Mouse (Mus musculus): ENCODE data around the gene Irf7.

Irf7 gene

DNA sequence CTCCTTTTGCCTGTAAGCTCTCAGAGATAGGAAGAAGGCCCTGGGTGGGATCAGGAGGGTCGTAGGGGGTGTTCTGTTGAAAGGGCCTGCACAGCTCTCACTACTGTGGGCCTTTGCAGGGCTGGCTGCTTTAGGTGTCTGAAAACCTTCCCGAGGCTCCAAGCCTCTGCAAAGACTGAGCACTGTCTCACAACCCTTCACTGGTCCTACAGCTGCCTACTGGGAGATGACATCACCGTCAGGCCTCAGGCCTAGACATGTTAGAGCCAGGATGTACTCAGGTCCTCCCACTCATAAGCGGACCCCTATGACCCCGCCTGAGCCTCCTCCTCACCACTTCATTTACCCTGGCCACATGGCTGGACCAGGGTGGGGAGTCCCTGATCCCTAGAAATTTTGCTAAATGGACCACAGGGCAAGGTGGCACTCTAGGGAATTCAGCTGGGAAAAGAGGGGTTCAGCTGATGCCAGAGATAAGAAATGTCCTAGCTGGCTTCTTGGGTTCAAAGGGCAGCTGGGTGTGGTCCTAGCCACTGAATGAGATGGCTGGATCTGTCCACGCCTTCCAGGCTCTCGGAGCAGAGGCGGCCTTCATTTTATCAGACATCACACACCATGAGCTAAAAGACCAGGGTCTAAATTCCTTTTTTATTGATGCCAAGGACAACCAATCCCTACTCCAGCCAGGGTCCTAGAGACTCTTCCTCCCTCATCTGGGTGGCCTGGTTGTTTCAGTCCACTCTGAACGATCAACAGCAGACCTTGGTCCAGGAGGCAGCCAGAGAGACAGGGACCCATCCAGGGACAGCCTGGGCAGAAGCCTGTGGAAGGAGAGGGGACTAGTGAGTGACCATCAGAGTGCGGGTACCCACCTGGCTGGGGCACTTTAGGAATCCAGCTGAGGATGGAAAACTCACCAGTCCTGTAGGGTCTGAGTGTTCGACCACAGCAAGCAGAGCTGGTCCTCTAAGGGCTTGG, 11.7 kb upstream of the Irf7 start:
- in situ Hi-C loops (cut with MboI; ENCODE audit: low pct_unique_long_range_greater_than_20kb in 1 of 2, low sequenced_read_pairs in 2 of 2, unreplicated experiment in 1 of 2): no loop called here

DNA sequence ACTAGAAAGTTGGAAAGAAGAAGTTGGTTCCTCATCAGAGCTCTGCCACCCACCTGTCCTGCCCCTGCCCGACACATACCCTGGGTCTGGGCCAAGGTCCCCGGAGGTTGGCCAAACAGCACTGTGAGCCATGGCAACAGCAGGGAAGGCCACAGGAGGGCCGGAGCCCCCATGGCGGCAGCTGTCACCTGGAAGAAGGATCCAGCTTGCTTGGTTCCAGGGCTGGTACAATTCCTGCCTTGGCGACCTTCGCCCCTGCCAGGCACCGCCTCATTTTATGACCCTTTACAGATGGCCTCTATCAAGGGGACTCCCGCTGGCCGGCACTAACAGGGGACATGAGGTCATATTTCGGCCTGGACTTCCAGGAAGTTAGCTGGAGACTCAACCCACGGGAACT, 10.3 kb upstream of the Irf7 start, which contains the start of gene Cdhr5:
TSS of gene Cdhr5 (minus strand) at position 241 of the 400 bp plus-strand sequence.
- in situ Hi-C loops (cut with MboI; ENCODE audit: low pct_unique_long_range_greater_than_20kb in 1 of 2, low sequenced_read_pairs in 2 of 2, unreplicated experiment in 1 of 2): no loop called here

DNA sequence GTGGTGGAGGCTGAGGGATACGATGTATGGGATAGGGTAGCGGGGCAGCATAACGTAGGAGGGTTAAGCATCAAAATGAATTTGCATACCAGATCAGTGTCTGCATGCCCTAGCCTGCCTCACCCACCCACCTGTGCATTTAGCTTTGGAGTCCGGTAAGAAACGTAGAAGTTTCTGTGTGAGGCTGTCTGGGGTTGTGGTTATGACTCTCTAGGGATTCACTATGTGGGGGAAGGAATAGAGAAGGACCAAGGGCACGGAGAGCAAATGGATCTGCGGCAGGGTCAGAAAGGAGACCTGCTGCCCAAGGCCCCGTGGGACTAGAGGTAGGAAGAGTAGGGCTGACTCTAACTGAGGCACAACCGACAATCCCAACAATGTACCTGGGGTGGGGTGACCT, 9.1 kb upstream of the Irf7 start:
- in situ Hi-C loops (cut with MboI; ENCODE audit: low pct_unique_long_range_greater_than_20kb in 1 of 2, low sequenced_read_pairs in 2 of 2, unreplicated experiment in 1 of 2): no loop called here

DNA sequence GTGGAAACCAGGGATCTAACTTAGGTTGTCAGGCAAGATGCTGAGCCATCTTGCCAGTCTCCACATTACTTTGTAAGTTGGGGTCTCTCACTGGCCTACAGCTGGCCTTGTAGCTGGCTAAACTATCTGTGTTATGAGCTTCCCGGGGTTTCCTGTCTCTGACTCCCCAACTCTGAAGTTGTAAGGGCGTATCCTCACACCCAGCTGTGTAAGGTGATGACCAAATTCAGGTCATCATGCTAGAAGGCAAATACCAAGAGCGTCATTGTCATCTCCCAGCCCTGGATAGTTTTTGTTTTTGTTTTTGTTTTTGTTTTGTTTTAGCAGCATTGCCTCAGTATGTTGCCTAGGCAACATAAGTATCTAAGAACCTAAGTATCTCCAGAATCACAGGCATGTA, 4.3 kb upstream of the Irf7 start:
- in situ Hi-C loops (cut with MboI; ENCODE audit: low pct_unique_long_range_greater_than_20kb in 1 of 2, low sequenced_read_pairs in 2 of 2, unreplicated experiment in 1 of 2): no loop called here

DNA sequence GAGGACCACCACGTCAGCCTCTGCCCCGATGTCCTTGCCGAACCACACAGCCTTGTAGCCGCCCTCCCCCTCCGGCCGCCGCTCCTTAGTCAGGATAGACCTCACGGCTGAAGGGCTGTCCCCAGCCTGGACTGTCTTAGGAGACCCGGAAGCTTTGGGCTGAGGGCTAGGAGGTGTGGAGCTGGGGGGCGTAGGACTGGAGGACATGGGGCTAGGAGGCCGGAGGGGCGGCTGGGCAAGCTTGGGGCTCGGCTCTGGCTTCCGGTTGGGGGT, 2.9 kb upstream of the Irf7 start:
- in situ Hi-C loops (cut with MboI; ENCODE audit: low pct_unique_long_range_greater_than_20kb in 1 of 2, low sequenced_read_pairs in 2 of 2, unreplicated experiment in 1 of 2): no loop called here

DNA sequence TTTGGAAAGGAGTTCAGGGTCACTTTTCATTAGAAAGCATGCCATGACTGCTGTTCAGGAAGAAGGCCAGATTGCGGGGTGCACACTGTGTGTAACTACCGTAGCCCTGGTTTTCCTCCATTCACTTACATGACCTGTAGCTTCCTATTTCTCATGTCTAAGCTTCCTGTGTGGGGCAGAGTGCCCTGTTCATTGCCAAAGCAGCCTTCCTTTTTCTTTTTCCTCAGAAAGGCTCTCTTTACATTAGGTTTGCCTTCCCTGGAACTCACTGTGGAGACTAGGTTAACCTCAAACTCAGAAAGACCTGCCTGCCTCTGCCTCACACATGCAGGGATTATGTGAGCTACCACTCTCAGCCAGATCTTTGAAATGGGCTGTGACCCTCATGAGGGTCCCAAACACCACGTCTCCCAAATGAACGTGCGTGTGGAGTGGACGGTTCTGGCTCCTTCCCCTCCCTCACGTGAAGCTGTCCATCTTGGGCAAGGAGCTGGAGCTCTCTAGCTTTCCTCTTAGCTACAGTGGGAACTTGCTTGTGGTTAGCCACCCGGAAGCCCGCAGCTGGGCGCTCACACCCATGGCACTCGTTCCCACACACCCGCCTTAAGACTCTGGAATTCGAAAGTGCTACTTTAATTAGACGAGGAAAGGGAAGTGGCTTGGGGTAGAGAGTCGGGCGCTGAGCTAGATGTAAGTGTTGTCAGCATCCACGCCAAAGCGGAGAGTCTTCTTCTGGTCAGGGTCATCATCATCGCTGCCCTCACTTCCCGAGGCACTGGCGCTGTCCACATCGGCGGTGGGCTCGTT, 2.4 kb upstream of the Irf7 start:
- in situ Hi-C loops (cut with MboI; ENCODE audit: low pct_unique_long_range_greater_than_20kb in 1 of 2, low sequenced_read_pairs in 2 of 2, unreplicated experiment in 1 of 2): no loop called here

DNA sequence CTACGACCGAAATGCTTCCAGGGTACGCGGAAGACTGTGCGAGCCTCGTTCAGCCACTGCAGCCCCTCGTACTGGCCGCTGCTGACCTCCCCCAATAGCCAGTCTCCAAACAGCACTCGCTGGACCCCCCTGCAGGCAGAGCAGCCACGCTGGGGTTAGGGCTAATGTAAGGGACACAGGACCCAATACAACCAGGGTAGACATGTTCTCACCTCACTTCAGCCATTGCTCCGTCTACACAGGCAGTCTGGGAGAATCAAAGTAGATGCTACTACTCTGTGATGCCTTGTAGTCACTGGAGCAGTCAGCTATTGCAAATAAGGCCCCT, 906 bp downstream of the Irf7 start:
- in situ Hi-C loops (cut with MboI; ENCODE audit: low pct_unique_long_range_greater_than_20kb in 1 of 2, low sequenced_read_pairs in 2 of 2, unreplicated experiment in 1 of 2): no loop called here

DNA sequence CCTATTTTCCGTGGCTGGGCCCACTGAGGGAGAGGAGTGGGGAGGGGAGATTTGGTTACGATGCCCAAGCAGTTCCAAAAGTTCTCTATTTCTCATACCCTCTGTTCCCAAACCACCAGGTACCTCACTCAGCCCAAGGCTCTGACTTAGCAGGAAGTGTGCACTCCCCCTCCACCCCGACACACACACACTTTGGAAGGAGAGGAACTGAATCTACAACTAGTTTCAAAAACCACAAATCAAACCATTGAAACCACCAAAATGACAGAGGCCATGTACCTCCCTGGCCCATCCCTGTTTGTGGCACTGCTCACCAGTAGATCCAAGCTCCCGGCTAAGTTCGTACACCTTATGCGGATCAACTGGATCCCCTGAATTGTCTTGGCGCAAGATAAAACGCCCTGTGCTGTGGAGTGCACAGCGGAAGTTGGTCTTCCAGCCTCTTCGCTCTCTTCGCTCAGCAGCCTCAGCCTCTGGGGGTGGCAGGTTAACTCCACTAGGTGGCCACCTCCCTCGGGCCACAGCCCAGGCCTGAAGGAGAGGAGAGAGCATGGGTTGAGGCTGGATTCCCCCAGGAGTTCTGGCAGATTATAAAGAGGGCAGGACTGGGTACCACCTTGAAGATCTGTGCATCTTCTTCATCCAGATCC, 1.4 kb downstream of the Irf7 start:
- in situ Hi-C loops (cut with MboI; ENCODE audit: low pct_unique_long_range_greater_than_20kb in 1 of 2, low sequenced_read_pairs in 2 of 2, unreplicated experiment in 1 of 2): no loop called here

DNA sequence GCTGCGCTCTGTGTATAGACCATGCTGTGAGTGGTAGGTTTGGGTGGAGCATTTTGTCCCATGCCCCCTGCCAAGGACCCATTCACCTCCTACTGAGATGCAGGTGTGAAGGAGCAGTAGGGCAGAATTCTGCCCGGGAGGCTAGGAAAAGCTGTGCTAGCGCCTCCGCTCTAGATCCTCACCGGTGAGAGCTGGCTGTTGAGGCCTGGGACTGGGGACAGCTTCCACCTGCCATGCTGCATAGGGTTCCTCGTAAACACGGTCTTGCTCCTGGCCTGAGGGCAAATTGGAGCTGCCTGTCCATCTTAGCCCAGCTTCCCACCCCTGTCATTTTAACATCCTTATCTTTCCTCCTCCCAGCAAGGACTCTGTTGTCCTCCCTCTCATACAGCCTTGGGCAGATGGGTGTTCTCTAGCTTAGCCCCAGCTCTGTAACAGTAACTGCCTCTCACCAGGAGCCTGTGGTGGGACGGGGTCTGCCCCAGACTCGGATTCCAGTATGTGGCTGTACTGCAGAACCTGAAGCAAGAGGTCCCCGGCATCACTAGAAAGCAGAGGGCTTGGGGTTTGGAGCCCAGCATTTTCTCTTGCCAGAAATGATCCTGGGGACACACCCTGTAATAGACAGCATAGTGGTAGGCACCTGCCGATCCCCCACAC, 2.1 kb downstream of the Irf7 start:
- in situ Hi-C loops (cut with MboI; ENCODE audit: low pct_unique_long_range_greater_than_20kb in 1 of 2, low sequenced_read_pairs in 2 of 2, unreplicated experiment in 1 of 2): no loop called here

DNA sequence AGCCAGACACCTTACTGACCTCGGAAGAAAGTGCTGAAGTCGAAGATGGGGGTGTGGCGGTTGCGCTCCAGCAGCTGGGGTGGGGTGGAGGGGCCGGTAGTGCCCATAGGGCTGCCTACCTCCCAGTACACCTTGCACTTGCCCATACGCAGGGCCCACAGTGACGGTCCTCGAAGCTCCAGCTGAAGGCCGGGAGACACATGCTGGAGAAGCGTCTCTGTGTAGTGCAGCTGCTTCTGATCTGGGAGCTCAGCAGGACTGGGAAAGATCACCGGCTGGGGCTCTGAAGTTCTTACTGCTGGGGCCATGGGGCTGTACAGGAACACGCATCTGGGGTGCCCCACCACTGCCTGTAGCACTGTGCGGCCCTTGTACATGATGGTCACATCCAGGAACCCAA, 2.6 kb downstream of the Irf7 start:
- in situ Hi-C loops (cut with MboI; ENCODE audit: low pct_unique_long_range_greater_than_20kb in 1 of 2, low sequenced_read_pairs in 2 of 2, unreplicated experiment in 1 of 2): no loop called here

DNA sequence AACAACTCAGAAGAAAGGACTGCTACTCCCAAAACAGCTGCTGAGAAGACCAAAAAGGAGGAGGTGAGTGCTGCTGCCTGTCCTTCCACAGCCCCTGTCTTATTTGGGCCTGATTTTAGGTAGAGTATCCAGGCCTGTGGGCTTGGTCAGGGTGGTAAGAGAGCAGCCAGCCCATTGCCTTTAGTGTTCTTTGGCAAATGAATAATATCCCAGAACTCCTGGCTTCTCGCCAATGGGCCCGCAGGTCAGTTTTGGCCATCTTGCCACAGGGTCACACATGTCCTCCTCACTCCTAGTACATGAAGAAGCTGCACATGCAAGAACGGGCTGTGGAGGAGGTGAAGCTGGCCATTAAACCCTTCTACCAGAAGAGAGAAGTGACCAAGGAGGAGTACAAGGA, 4.8 kb downstream of the Irf7 start:
- in situ Hi-C loops (cut with MboI; ENCODE audit: low pct_unique_long_range_greater_than_20kb in 1 of 2, low sequenced_read_pairs in 2 of 2, unreplicated experiment in 1 of 2): no loop called here

DNA sequence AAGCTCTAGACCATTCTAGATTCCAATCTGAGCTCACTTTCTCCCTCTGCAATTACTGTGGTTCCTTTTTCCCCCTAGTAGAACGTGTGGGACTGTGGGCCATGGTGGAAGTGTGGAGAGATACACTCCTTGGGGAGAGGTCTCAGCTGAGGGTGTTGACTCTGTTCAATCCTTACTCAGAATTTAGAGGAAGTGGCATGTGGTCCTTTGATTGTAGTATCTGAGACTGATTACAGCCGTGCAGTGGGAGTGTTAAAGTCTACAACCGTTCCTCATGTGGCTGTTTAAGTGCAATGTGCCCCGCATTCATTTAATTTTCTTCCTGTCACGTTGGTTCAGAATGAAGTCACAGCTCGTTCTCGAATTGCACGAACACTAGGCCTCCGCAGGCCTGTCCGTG, 10.1 kb downstream of the Irf7 start:
- in situ Hi-C loops (cut with MboI; ENCODE audit: low pct_unique_long_range_greater_than_20kb in 1 of 2, low sequenced_read_pairs in 2 of 2, unreplicated experiment in 1 of 2): loop anchor here in 1 of 2 experiments (10.0 kb wide), 1 partner anchor 59 kb away; no protein-coding TSS in a partner anchor

DNA sequence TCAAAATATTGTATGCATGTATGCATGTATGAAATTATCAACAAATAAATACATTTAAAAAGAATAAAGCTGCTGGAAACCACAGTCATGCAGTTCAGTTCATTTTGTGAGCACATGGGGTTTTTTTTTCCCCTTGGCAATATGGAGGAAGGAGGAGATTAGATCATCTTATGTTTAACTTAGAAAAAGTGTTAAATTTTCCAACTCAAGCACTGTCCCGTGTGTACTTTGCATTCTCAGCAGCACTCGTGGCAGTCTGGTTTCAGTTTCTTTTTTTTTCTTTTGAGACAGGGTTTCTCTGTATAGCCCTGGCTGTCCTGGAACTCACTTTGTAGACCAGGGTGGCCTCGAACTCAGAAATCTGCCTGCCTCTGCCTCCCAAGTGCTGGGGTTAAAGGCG, 15.8 kb downstream of the Irf7 start:
- in situ Hi-C loops (cut with MboI; ENCODE audit: low pct_unique_long_range_greater_than_20kb in 1 of 2, low sequenced_read_pairs in 2 of 2, unreplicated experiment in 1 of 2): loop anchor here (5.0 to 10.0 kb wide), 2 partner anchors 62 to 64 kb away; no protein-coding TSS in a partner anchor

DNA sequence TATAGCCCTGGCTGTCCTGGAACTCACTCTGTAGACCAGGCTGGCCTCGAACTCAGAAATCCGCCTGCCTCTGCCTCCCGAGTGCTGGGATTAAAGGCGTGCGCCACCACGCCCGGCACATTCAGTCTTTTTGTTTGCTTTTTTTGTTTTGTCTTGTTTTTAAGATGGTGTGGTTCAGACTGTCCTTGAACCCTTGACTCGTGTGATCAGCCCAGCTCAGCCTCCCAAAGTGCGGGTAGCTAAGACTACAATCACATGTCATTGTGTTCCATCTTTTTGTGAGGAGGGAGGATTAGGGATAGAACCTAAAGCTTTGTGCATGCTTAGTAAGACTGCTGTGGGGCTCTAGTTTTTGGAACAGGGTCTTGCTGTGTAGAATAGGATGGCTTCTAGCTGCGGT, 34.7 kb downstream of the Irf7 start:
- in situ Hi-C loops (cut with MboI; ENCODE audit: low pct_unique_long_range_greater_than_20kb in 1 of 2, low sequenced_read_pairs in 2 of 2, unreplicated experiment in 1 of 2): no loop called here

DNA sequence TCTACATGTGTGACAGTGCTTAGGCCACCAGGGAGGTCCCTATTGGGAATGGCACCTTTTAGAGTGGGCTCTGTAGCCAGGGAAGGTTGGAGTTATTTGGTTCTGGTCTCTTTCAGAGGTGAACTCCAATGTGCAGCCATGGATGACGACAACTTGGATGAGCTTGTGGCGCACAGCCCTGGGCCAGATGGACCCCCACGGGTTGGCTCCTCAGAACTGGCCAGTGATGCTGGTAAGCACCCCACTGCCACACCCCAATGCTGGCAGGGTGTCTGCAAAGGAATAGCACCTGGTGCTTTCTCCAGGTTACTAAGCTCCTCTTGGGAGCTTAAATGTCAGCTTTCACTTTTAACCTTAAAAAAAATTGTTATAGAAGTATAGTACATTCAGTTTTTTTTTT, 35.2 kb downstream of the Irf7 start:
- in situ Hi-C loops (cut with MboI; ENCODE audit: low pct_unique_long_range_greater_than_20kb in 1 of 2, low sequenced_read_pairs in 2 of 2, unreplicated experiment in 1 of 2): no loop called here

DNA sequence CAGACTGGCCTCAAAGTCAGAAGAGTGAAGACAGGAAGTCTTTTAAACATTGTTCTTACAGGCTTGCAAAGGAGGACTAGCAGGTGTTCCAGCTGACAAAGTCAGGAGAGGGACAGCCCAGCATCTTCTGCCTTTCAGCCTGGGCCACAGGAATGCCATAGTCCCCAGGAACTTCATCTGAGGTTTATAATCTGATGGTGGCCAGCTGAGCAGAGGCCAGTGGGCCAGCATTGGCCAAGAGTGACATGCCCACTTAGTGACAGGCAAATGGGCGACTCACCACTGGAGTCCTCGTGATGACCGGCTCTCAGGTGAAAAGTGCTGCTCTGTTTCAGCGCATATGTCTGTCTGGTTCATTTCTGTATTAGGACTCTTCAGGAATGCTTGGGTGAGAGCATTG, 35.7 kb downstream of the Irf7 start:
- in situ Hi-C loops (cut with MboI; ENCODE audit: low pct_unique_long_range_greater_than_20kb in 1 of 2, low sequenced_read_pairs in 2 of 2, unreplicated experiment in 1 of 2): no loop called here

DNA sequence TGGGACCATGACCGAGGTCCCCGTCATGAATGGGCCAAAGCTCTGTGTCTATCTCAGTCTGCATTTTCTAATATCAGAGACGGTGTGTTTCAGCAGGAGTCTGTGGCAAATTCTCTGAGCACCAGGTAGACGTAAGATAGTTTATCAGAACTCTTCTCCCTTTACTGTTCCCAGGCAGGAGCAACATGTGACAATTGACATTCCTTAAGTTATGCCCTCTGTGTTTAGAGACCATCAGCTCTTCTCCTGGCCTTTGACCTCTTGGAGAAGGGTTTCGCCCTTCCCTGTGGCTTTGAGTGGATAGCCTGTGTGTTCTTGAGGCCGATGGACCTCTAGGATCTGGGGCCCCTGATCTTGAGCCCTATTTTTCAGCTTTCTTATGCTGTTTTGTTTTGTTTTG, 36.6 kb downstream of the Irf7 start:
- in situ Hi-C loops (cut with MboI; ENCODE audit: low pct_unique_long_range_greater_than_20kb in 1 of 2, low sequenced_read_pairs in 2 of 2, unreplicated experiment in 1 of 2): no loop called here

DNA sequence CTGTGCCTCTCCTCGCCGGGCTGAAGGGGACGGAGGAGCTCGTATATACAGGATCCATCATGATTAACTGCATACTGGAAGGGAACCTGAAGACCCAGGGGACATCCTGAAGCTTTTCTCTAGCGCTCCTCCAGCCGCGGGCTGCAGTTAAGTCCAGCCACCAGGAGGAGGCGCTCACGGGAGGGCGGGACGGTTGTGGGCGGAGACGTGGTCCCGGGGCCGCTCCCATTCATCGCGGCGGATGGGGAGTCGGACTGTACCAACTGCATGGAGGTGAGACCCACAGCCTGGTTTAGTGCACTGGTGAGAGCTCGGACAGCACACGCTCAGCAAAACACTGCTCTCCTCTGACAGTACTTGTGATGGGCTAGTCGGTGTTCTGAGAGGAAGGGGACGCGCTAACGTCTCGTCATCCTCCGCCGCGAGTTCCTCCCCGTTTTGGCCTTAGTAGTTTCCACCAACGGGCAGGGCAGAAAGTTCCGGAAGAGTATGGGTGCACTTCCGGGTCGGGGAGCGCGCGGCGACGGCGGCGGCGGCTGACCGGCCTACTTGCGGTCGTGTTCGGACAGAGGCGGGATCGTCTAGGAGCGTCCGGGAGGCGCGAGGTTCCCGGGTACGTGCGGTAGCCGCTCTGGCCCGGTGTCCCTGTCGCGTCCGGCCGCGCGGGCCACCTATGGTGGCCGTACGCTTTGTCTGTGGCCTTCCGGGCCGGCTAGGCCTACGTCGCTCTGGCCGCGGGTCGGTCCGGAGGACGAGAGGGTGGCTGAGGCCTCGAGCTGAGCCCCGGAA, 37.8 kb downstream of the Irf7 start, which contains the start of gene Phrf1:
TSS of gene Phrf1 (plus strand) at position 506 of the 789 bp plus-strand sequence.
- in situ Hi-C loops (cut with MboI; ENCODE audit: low pct_unique_long_range_greater_than_20kb in 1 of 2, low sequenced_read_pairs in 2 of 2, unreplicated experiment in 1 of 2): no loop called here

All from mouse embryonic stem cell (cell line).